Mouse (Mus musculus) CD4-positive helper T cell, adult 2 months (primary cell): ENCODE data around the gene Prss8.
A peak's percentile ranks its signal among the peaks of the same experiment; 100 is the strongest.

Source experiments
- DNase-seq: peaks from one replicate; pipeline ENCODE4 v3.0.0-alpha.2; 2012; ENCODE audit warnings: low read depth, missing footprints, low spot score

The Prss8 gene

GRCm38 (mm10) chr7:127895891-127896290 lies 34.0 kb downstream of the Prss8 start:
- peak; percentile 16 for DNase-seq

GRCm38 (mm10) chr7:127895442-127895841 lies 34.5 kb downstream of the Prss8 start, which contains the start of the genes Gm21974 and Vkorc1:
Gm21974 (minus strand) TSS chr7:127895454.
Vkorc1 (minus strand) TSS chr7:127895617.
- DNase-seq, result peak; percentile 90

GRCm38 (mm10) chr7:127894480-127894879 lies 35.4 kb downstream of the Prss8 start:
- DNase-seq, result no peak

GRCm38 (mm10) chr7:127890798-127891197 lies 39.1 kb downstream of the Prss8 start, which contains the start of gene Prss53:
Prss53 (minus strand) TSS chr7:127890970.
- no peak for DNase-seq

- no peak for DNase-seq
Measured at GRCm38 (mm10) chr7:127888821-127889220, 41.1 kb downstream of the Prss8 start.

- no peak for DNase-seq
Measured at GRCm38 (mm10) chr7:127887781-127888180, 42.1 kb downstream of the Prss8 start.

GRCm38 (mm10) chr7:127887191-127887590 lies 42.7 kb downstream of the Prss8 start:
- DNase-seq, result no peak

GRCm38 (mm10) chr7:127886551-127886950 lies 43.4 kb downstream of the Prss8 start:
- DNase-seq, result no peak

GRCm38 (mm10) chr7:127885951-127886350 lies 44.0 kb downstream of the Prss8 start:
- no peak for DNase-seq

- no peak for DNase-seq
Measured at GRCm38 (mm10) chr7:127880431-127880830, 49.5 kb downstream of the Prss8 start.

- no peak for DNase-seq
Measured at GRCm38 (mm10) chr7:127879301-127879700, 50.6 kb downstream of the Prss8 start.

GRCm38 (mm10) chr7:127876467-127877348 lies 53.2 kb downstream of the Prss8 start, which contains the start of gene Zfp668:
Zfp668 (minus strand) TSS chr7:127876828.
- peak; percentile 91 for DNase-seq

GRCm38 (mm10) chr7:127876041-127876466 lies 53.9 kb downstream of the Prss8 start, which contains the start of gene Zfp646:
Zfp646 (plus strand) TSS chr7:127876221.
- DNase-seq, result peak; percentile 93
